Mouse (Mus musculus): ENCODE results near the gene Fam129b. TPM values are rescaled to one million over a fixed set of nuclear protein-coding genes. Genes with fewer than 3 reads are reported as not detected.
A peak's percentile ranks its signal among the peaks of the same experiment; 100 is the strongest.
"Not testable (repeated sequence)": the region's sequence is repeated elsewhere in the genome, so short reads cannot be mapped to it uniquely, and the experiment has no call there.

Fam129b gene
- polyA plus RNA-seq, 1 experiment, result 142 TPM

DNA sequence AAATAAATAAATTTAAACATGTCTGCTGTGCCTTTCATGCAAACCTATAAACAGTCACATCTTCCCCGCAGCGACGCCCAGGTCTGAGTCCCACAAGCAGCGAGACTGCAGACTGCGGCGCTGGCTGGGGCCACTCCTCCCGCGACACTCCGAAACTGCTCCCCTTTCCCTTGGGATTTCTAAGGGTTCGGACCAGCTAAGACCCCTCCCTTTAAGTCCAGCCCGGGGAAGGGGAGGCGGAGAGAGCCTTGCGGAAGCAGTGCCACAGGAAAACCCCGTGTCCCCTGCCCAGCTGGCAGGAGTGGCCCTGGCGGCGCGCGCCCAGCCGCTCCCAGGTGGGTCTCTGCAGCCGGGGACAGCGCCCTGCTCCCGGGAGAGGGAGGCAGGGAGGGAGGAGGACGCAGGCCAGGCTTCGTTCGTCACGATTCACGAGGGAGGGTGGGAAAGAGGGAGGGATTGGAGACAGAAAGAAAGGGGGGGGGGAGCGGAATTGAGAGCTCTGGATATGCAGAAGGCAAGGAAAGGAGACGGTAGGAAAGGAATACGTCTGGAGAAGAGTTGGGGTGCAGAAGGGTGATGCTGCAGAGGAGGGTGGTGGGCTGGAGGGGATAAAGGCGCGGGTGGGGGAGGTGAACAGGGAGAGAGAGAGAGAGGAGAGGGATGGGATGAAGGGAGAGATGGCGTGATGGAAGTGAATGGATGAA is 29.7 kb upstream of the Fam129b start:
- peak overlapping the region; percentile 81 for H3K27ac ChIP-seq (ENCODE audit: insufficient read depth, low read length)
- TF ChIP-seq POLR2A (IDR thresholded peaks at IDR 0.05; ENCODE audit: low read depth, low read length) (peak; percentile 63; the same call in 1 of the 2 replicates), CTCF (IDR thresholded peaks at IDR 0.05; ENCODE audit: borderline replicate concordance, insufficient read depth, low read length) (no peak)

DNA sequence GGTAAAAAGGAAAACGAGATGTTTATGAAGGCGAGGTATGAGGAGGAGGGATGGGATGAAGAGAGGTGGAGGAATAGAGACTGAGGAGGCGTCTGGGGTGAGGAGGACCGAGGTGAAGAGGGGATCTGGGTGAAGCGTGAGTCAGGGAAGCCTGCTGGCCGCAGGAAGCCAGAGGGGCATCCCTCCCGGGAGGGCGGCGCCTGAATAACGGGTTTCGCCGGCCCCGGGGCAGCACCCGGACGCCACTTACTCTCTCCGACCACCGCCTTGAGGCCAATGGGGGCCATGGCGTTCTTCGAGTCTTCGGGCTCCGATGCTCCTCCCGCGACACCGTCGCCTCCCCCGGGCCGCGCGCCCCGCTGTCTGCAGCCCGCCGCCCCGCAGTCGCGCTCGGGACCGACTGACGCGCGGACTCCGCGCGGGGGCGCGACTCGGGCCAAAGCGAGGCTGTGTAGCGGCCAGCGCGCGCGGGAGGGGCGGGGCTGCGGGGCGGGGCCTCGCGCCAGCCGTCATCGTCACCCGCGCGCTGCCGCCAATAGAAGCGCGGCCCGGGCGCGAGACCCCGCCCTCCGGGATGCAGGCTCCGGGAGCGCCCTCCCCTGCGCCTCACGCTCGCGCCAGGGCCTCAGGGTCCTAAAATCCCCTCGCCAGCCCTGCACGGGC is 29.0 kb upstream of the Fam129b start, which contains the start of gene Stxbp1:
Gene Stxbp1, minus strand, starts transcription at position 441 of the 663 bp plus-strand sequence.
- Histone ChIP-seq H3K4me3 (ENCODE audit: insufficient read depth, low read length) (peak within 1 kb of the TSS; percentile 70), H3K4me1 (ENCODE audit: control insufficient read depth, insufficient read depth, low read length) (no peaks in the 10 kb centered on the region), H3K27ac (ENCODE audit: insufficient read depth, low read length) (peak within 1 kb of the TSS; percentile 81)
- TF ChIP-seq CTCF (IDR thresholded peaks at IDR 0.05; ENCODE audit: borderline replicate concordance, insufficient read depth, low read length), result no peak
- TF ChIP-seq POLR2A (IDR thresholded peaks at IDR 0.05; ENCODE audit: low read depth, low read length), result peak; percentile 76

More for the DNA sequence above, 29.7 kb upstream of the Fam129b start:
- Histone ChIP-seq H3K4me3 (ENCODE audit: insufficient read depth, low read length) (peak overlapping the region; percentile 70), H3K4me1 (ENCODE audit: control insufficient read depth, insufficient read depth, low read length) (no peaks in the 10 kb centered on the region)

DNA sequence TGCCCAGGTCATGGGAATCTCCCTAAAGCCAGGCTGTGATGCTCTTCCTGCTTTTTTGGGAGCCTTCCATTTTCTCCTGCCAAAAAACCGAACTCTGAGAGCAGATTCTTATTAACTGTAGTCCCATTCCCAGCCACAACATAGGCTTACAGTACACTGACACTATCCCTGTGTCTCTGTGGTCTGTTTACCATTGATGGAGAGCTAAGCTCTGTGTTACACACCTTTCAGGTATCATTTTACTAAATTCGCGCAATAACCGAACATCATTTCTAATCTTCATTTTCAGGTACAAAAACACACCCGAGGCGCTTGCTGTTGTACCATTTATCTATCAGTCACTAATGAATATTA is 28.5 kb upstream of the Fam129b start:
- TF ChIP-seq POLR2A (IDR thresholded peaks at IDR 0.05; ENCODE audit: low read depth, low read length) (no peak), CTCF (IDR thresholded peaks at IDR 0.05; ENCODE audit: borderline replicate concordance, insufficient read depth, low read length) (no peak)
- H3K27ac ChIP-seq (ENCODE audit: insufficient read depth, low read length), result no peak overlapping the region
- no peaks in the 10 kb centered on the region for H3K4me1 ChIP-seq (ENCODE audit: control insufficient read depth, insufficient read depth, low read length)
- H3K4me3 ChIP-seq (ENCODE audit: insufficient read depth, low read length), result peak overlapping the region; percentile 32; the same call in 1 of the 2 replicates

DNA sequence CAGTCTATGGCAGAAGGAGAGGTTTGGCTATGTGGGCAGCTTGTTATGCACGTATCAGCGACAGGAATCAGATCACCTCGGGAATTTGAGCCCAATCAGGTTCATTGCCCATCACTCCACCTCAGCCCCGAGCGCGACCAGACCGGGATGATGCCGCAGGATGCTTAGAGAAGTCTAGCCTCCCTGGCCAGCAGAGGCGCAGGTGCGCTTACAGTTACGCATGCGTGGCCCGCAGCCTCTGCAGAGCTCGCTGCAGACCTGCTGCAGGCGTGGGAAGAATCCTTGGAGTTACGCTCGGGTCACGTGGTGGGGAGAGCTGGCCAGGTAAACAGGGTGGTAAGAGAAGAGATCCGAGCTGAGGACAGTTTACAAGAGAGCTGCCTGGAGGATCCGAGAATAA is 23.8 kb upstream of the Fam129b start:
- no peak overlapping the region for H3K4me3 ChIP-seq (ENCODE audit: insufficient read depth, low read length)
- TF ChIP-seq POLR2A (IDR thresholded peaks at IDR 0.05; ENCODE audit: low read depth, low read length) (no peak), CTCF (IDR thresholded peaks at IDR 0.05; ENCODE audit: borderline replicate concordance, insufficient read depth, low read length) (peak; percentile 29; the same call in 1 of the 2 replicates)
- no peak overlapping the region for H3K27ac ChIP-seq (ENCODE audit: insufficient read depth, low read length)

DNA sequence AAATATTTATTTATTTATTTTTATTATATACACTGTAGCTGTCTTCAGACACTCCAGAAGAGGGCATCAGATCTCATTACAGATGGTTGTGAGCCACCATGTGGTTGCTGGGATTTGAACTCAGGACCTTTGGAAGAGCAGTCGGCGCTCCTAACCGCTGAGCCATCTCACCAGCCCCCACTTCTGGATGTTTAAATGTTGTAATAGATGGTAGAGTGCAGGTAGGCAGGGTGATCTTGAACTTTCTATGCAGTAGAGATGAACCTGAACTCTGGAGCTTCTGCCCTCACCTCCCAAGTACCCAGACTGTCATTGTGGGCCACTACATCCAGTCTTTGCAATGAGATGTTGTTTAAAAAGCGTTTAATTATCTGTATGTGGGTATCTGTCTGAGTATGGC is 22.2 kb upstream of the Fam129b start:
- not testable (repeated sequence) for H3K4me1 ChIP-seq (ENCODE audit: control insufficient read depth, insufficient read depth, low read length); H3K4me3 ChIP-seq (ENCODE audit: insufficient read depth, low read length); H3K27ac ChIP-seq (ENCODE audit: insufficient read depth, low read length)

More for the DNA sequence above, 23.8 kb upstream of the Fam129b start:
- no peaks in the 10 kb centered on the region for H3K4me1 ChIP-seq (ENCODE audit: control insufficient read depth, insufficient read depth, low read length)

DNA sequence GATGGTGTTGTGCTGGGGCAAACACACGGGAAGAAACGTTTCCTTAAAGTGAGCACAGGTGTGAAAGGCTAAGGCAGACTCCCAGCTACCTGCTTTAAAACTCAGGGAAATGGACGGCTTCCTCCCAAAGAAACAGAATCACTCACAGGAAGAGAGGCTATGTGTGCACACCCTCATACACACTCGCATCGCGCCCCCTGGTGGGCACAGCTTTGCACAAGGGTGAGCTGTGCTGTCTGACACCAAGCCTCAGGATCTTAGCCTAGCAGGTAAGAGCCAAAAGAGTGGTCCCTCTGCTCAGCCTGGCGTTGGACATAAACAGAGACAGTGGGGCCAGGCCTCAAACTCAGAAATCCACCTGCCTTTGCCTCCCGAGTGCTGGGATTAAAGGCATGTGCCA is 21.7 kb upstream of the Fam129b start:
- peak; percentile 95 for TF ChIP-seq CTCF (IDR thresholded peaks at IDR 0.05; ENCODE audit: borderline replicate concordance, insufficient read depth, low read length)
- TF ChIP-seq POLR2A (IDR thresholded peaks at IDR 0.05; ENCODE audit: low read depth, low read length), result no peak
- H3K27ac ChIP-seq (ENCODE audit: insufficient read depth, low read length), result no peak overlapping the region
- H3K4me3 ChIP-seq (ENCODE audit: insufficient read depth, low read length), result no peak overlapping the region
- H3K4me1 ChIP-seq (ENCODE audit: control insufficient read depth, insufficient read depth, low read length), result no peaks in the 10 kb centered on the region

DNA sequence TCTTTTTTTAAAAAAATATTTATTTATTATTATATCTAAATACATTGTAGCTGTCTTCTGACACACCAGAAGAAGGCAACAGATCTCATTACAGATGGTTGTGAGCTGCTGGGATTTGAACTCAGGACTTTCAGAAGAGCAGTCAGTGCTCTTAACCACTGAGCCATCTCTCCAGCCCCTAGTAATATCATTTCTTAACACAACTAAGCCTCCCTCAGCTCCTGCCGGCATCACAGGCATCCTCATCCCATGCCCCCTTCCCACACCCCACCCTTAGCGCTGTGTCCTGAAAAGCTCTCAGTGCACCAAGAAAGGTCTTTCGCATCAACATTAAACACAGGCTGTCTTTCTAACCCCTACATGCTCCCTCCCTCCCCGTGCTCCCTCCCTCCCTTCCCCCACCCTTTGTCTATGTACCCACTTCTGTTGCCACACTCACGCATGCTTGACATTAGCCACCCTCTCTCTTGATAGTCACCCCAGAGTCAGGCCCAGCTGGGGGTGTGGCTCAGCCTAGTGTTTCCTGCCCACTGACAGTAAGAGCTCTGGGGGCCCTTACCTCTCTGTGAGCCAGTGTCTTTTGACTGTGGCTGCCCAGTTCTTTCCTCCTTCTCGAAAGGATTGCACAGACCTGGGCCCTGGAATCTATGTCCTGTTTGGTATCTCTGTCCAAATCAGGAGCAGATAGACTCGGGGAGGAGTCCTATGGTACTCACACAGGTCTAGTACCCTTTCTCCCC is 20.7 kb upstream of the Fam129b start:
- no peak overlapping the region for H3K27ac ChIP-seq (ENCODE audit: insufficient read depth, low read length)
- H3K4me3 ChIP-seq (ENCODE audit: insufficient read depth, low read length), result no peak overlapping the region
- TF ChIP-seq POLR2A (IDR thresholded peaks at IDR 0.05; ENCODE audit: low read depth, low read length), result no peak
- TF ChIP-seq CTCF (IDR thresholded peaks at IDR 0.05; ENCODE audit: borderline replicate concordance, insufficient read depth, low read length), result no peak
- H3K4me1 ChIP-seq (ENCODE audit: control insufficient read depth, insufficient read depth, low read length), result no peaks in the 10 kb centered on the region

DNA sequence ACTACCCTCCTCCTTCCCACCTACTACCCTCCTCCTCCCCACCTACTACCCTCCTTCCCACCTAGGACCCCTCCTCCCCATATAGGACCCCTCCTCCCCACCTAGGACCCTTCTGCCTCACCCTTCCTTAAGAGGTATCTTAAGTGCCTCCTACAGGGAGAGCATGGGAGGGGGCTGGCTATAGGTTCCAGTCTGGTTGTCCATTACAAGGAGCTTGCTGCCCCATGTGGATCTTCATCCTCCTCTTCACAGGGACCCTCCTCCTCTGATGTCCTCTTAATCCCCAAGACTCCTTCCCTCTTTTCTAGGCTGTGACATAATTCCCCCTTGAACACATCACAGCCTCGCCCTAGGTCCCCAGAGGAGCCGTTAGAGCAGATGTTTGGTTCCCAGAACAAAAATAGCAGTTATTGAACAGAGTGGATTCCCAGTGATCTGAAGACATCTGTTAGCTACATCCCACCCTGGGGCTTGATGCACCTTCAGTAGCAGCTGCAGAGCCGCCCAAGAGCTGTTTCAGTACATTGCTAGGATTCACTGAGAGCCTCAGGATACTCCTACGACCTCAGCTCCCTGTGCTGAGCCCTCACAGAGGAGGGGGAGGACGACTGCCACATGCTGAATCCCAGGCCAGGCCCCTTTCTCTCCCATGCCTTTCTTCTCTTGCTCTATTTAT is 20.0 kb upstream of the Fam129b start:
- TF ChIP-seq POLR2A (IDR thresholded peaks at IDR 0.05; ENCODE audit: low read depth, low read length), result no peak
- no peak for TF ChIP-seq CTCF (IDR thresholded peaks at IDR 0.05; ENCODE audit: borderline replicate concordance, insufficient read depth, low read length)
- Histone ChIP-seq H3K4me1 (ENCODE audit: control insufficient read depth, insufficient read depth, low read length) (no peaks in the 10 kb centered on the region), H3K4me3 (ENCODE audit: insufficient read depth, low read length) (no peak overlapping the region), H3K27ac (ENCODE audit: insufficient read depth, low read length) (no peak overlapping the region)

DNA sequence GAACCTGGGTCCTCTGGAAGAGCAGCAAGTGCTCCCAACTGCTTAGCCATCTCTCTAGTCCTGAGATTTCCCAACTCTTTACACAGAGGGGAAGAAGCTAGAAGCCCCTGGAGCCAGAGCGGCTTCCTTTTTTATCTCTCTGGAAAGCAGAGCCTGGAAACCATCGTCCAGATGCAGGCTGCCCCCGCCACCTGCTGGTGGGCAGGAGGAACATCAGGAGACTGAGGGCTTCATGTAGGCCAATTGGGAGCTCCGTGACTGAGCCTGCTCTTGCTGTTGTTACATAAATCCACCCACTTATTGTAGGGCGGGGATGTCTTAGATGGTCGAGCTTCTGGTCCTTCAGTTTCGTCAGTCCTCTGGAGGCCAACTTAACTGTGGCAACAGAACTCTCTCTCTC is 18.3 kb upstream of the Fam129b start:
- H3K4me3 ChIP-seq (ENCODE audit: insufficient read depth, low read length), result no peak overlapping the region
- H3K4me1 ChIP-seq (ENCODE audit: control insufficient read depth, insufficient read depth, low read length), result no peaks in the 10 kb centered on the region
- H3K27ac ChIP-seq (ENCODE audit: insufficient read depth, low read length), result no peak overlapping the region
- TF ChIP-seq CTCF (IDR thresholded peaks at IDR 0.05; ENCODE audit: borderline replicate concordance, insufficient read depth, low read length) (peak; percentile 91), POLR2A (IDR thresholded peaks at IDR 0.05; ENCODE audit: low read depth, low read length) (no peak)
